Mouse (Mus musculus): ENCODE measurements around the gene Sv2b. TPM values are rescaled to one million over a fixed set of nuclear protein-coding genes. Genes with fewer than 3 reads are reported as not detected.
"Not testable (repeated sequence)": the region's sequence is repeated elsewhere in the genome, so short reads cannot be mapped to it uniquely, and the experiment has no call there.

Sv2b gene
- total and polyA plus RNA-seq, 2 experiments from 2014 or later, result 21.8 to 55.7 TPM

GRCm38 (mm10) chr7:75205386-75205785 lies 103.7 kb downstream of the Sv2b start:
- no peak overlapping the region for H3K27ac ChIP-seq
- H3K9me3 ChIP-seq (ENCODE audit: low read length), result no peaks in the 10 kb centered on the region
- H3K4me3 ChIP-seq (ENCODE audit: low read length), result no peak overlapping the region
- WGBS, result 59% methylated on average over 3 of the region's 3 CpGs
- H3K4me2 ChIP-seq (ENCODE audit: low read depth, low read length), result no peak overlapping the region
- no peak for TF ChIP-seq CTCF (IDR thresholded peaks at IDR 0.05; ENCODE audit: low read depth)
- ATAC-seq (no peak), DNase-seq (ENCODE audit: low spot score) (peak; percentile 38)
- H3K27me3 ChIP-seq (ENCODE audit: insufficient read depth, low read length), result no peaks in the 10 kb centered on the region
- no peaks in the 10 kb centered on the region for H3K4me1 ChIP-seq (ENCODE audit: insufficient read depth, low read length)
- H3K9ac ChIP-seq (replicated peaks; ENCODE audit: low read length), result no peak overlapping the region
- H3K36me3 ChIP-seq (ENCODE audit: insufficient read depth, low read length), result no peaks in the 10 kb centered on the region

GRCm38 (mm10) chr7:75194919-75195230 lies 114.2 kb downstream of the Sv2b start:
- H3K4me1 ChIP-seq (ENCODE audit: insufficient read depth, low read length); H3K9ac ChIP-seq (replicated peaks; ENCODE audit: low read length); H3K27ac ChIP-seq; H3K27me3 ChIP-seq (ENCODE audit: insufficient read depth, low read length); H3K9me3 ChIP-seq (ENCODE audit: low read length); DNase-seq (ENCODE audit: low spot score); H3K4me3 ChIP-seq (ENCODE audit: low read length); H3K36me3 ChIP-seq (ENCODE audit: insufficient read depth, low read length); H3K4me2 ChIP-seq (ENCODE audit: low read depth, low read length): not testable (repeated sequence)
- ATAC-seq, result peak; percentile 71
- 88% methylated on average over 1 of the region's 1 CpGs for WGBS

- TF ChIP-seq CTCF (IDR thresholded peaks at IDR 0.05; ENCODE audit: low read depth), result no peak
- no peaks in the 10 kb centered on the region for H3K4me1 ChIP-seq (ENCODE audit: insufficient read depth, low read length)
- H3K9me3 ChIP-seq (ENCODE audit: low read length), result no peaks in the 10 kb centered on the region
- H3K4me2 ChIP-seq (ENCODE audit: low read depth, low read length), result no peak overlapping the region
- ATAC-seq (peak; percentile 49), DNase-seq (ENCODE audit: low spot score) (no peak)
- no peak overlapping the region for H3K9ac ChIP-seq (replicated peaks; ENCODE audit: low read length)
- no peaks in the 10 kb centered on the region for H3K36me3 ChIP-seq (ENCODE audit: insufficient read depth, low read length)
- no peaks in the 10 kb centered on the region for H3K27me3 ChIP-seq (ENCODE audit: insufficient read depth, low read length)
- 98% methylated on average over 4 of the region's 4 CpGs for WGBS
- H3K4me3 ChIP-seq (ENCODE audit: low read length), result no peak overlapping the region
- no peak overlapping the region for H3K27ac ChIP-seq
Observed at GRCm38 (mm10) chr7:75194158-75194918, 114.7 kb downstream of the Sv2b start.

GRCm38 (mm10) chr7:75190192-75190591 lies 118.9 kb downstream of the Sv2b start:
- Histone ChIP-seq H3K36me3 (ENCODE audit: insufficient read depth, low read length) (no peaks in the 10 kb centered on the region), H3K4me2 (ENCODE audit: low read depth, low read length) (no peak overlapping the region), H3K9me3 (ENCODE audit: low read length) (no peaks in the 10 kb centered on the region), H3K4me3 (ENCODE audit: low read length) (no peak overlapping the region), H3K9ac (replicated peaks; ENCODE audit: low read length) (no peak overlapping the region), H3K27me3 (ENCODE audit: insufficient read depth, low read length) (no peaks in the 10 kb centered on the region), H3K27ac (no peak overlapping the region), H3K4me1 (ENCODE audit: insufficient read depth, low read length) (no peaks in the 10 kb centered on the region)
- WGBS, result 73% methylated on average over 3 of the region's 3 CpGs
- ATAC-seq (no peak), DNase-seq (ENCODE audit: low spot score) (no peak)
- no peak for TF ChIP-seq CTCF (IDR thresholded peaks at IDR 0.05; ENCODE audit: low read depth)

- no peak overlapping the region for H3K27ac ChIP-seq
- TF ChIP-seq CTCF (IDR thresholded peaks at IDR 0.05; ENCODE audit: low read depth), result no peak
- 89% methylated on average over 3 of the region's 3 CpGs for WGBS
- no peak for ATAC-seq
- H3K9ac ChIP-seq (replicated peaks; ENCODE audit: low read length), result no peak overlapping the region
- no peaks in the 10 kb centered on the region for H3K36me3 ChIP-seq (ENCODE audit: insufficient read depth, low read length)
- H3K4me3 ChIP-seq (ENCODE audit: low read length), result no peak overlapping the region
- no peak overlapping the region for H3K4me2 ChIP-seq (ENCODE audit: low read depth, low read length)
- H3K4me1 ChIP-seq (ENCODE audit: insufficient read depth, low read length), result no peaks in the 10 kb centered on the region
- H3K9me3 ChIP-seq (ENCODE audit: low read length), result no peaks in the 10 kb centered on the region
- no peaks in the 10 kb centered on the region for H3K27me3 ChIP-seq (ENCODE audit: insufficient read depth, low read length)
- DNase-seq (ENCODE audit: low spot score), result no peak
Observed at GRCm38 (mm10) chr7:75175042-75175441, 134.0 kb downstream of the Sv2b start.

GRCm38 (mm10) chr7:75167481-75167880 lies 141.6 kb downstream of the Sv2b start:
- no peak overlapping the region for H3K27ac ChIP-seq
- WGBS, result 65% methylated on average over 3 of the region's 3 CpGs
- H3K9ac ChIP-seq (replicated peaks; ENCODE audit: low read length), result no peak overlapping the region
- no peaks in the 10 kb centered on the region for H3K4me1 ChIP-seq (ENCODE audit: insufficient read depth, low read length)
- TF ChIP-seq CTCF (IDR thresholded peaks at IDR 0.05; ENCODE audit: low read depth), result no peak
- no peaks in the 10 kb centered on the region for H3K36me3 ChIP-seq (ENCODE audit: insufficient read depth, low read length)
- ATAC-seq (no peak), DNase-seq (ENCODE audit: low spot score) (peak; percentile 14)
- no peak overlapping the region for H3K4me2 ChIP-seq (ENCODE audit: low read depth, low read length)
- H3K9me3 ChIP-seq (ENCODE audit: low read length), result no peaks in the 10 kb centered on the region
- no peaks in the 10 kb centered on the region for H3K27me3 ChIP-seq (ENCODE audit: insufficient read depth, low read length)
- H3K4me3 ChIP-seq (ENCODE audit: low read length), result no peak overlapping the region

- Histone ChIP-seq H3K4me3 (ENCODE audit: low read length) (no peak overlapping the region), H3K4me1 (ENCODE audit: insufficient read depth, low read length) (no peaks in the 10 kb centered on the region), H3K4me2 (ENCODE audit: low read depth, low read length) (no peak overlapping the region), H3K27me3 (ENCODE audit: insufficient read depth, low read length) (no peaks in the 10 kb centered on the region), H3K27ac (no peak overlapping the region), H3K9ac (replicated peaks; ENCODE audit: low read length) (no peak overlapping the region), H3K36me3 (ENCODE audit: insufficient read depth, low read length) (no peaks in the 10 kb centered on the region), H3K9me3 (ENCODE audit: low read length) (no peaks in the 10 kb centered on the region)
- peak; percentile 57 for TF ChIP-seq CTCF (IDR thresholded peaks at IDR 0.05; ENCODE audit: low read depth)
- DNase-seq (ENCODE audit: low spot score) (peak; percentile 33), ATAC-seq (no peak)
- 85% methylated on average over 1 of the region's 1 CpGs for WGBS
Observed at GRCm38 (mm10) chr7:75147174-75147573, 161.9 kb downstream of the Sv2b start.

Data from hindbrain, postnatal 0 days (tissue).